Mouse (Mus musculus): ENCODE data around the gene Cfp.

DNA sequence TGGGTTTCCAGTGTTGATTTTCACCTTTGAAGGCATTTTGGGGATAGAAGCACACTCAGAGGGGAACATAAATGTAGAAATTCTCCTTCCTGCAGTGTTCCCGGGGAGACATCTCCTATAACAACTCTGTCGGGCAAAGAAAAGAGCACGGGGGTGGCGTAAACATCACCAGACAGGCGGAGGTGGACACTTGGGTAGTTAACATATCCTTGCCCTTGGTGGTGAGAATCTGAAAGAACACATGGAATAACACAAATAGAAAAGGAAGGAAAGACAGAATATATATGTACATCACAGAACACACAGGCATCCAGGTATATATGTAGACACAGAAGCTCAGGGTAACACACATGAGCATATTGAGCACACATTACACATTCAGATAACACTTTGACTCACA, 10.0 kb downstream of the Cfp start:
- TF ChIP-seq CTCF (IDR thresholded peaks at IDR 0.05; ENCODE audit: borderline replicate concordance, insufficient read depth, low read depth, low read length) (no peak), POLR2A (IDR thresholded peaks at IDR 0.05; ENCODE audit: borderline replicate concordance, insufficient read depth, low read length) (no peak)

Measured in cerebellum, adult 2 months (tissue).